Mouse (Mus musculus) lung, embryonic 14.5 days (tissue): Measurements from ENCODE around the gene F2rl2. TPM values are rescaled to one million over a fixed set of nuclear protein-coding genes. Genes with fewer than 3 reads are reported as not detected.

Experiments used
- ATAC-seq: fragments of 200-750 bp; cut with Nextera tagmentation; 2 replicates; pipeline ENCODE4 v1.8.0; 2017; ENCODE audit warnings: mild to moderate bottlenecking, moderate TSS enrichment, moderate library complexity; ENCODE audit not compliant: insufficient read depth
- DNase-seq: peaks from one replicate; pipeline ENCODE4 v3.0.0-alpha.2; 2015
- H3K27ac ChIP-seq: fragments of 300-500 bp; sonication (generic); 2 replicates; pipeline ENCODE4 v1.5.1; 2014; ENCODE audit warnings: low read depth, mild to moderate bottlenecking, moderate library complexity
- H3K27me3 ChIP-seq: fragments of 300-500 bp; sonication (generic); 2 replicates; pipeline ENCODE4 v1.6.1; 2014; ENCODE audit warnings: low read length, control low read depth; ENCODE audit not compliant: insufficient read depth
- H3K36me3 ChIP-seq: fragments of 300-500 bp; sonication (generic); 2 replicates; pipeline ENCODE4 v1.6.1; 2014; ENCODE audit warnings: control low read depth; ENCODE audit not compliant: insufficient read depth
- H3K4me1 ChIP-seq: fragments of 300-500 bp; sonication (generic); 2 replicates; pipeline ENCODE4 v1.6.1; 2014; ENCODE audit warnings: antibody characterized with exemption, control low read depth; ENCODE audit not compliant: insufficient read depth
- H3K4me2 ChIP-seq: fragments of 300-500 bp; sonication (generic); 2 replicates; pipeline ENCODE4 v1.6.1; 2014; ENCODE audit warnings: mild to moderate bottlenecking
- H3K4me3 ChIP-seq: fragments of 300-500 bp; sonication (generic); 2 replicates; pipeline ENCODE4 v1.5.1; 2014; ENCODE audit warnings: low read depth, low read length
- H3K9ac ChIP-seq: fragments of 300-500 bp; sonication (generic); 2 replicates; pipeline ENCODE4 v1.6.1; 2014
- H3K9me3 ChIP-seq: fragments of 300-500 bp; sonication (generic); 2 replicates; pipeline ENCODE4 v1.6.1; 2016; ENCODE audit warnings: low read depth, low read length, control low read depth
- CTCF ChIP-seq: IDR thresholded peaks from 2 replicates; pipeline ENCODE4 v1.5.1; 2016; ENCODE audit warnings: antibody characterized with exemption, low read depth
- WGBS: fragments of 180-500 bp; shearing (Covaris S2); extraction: QIAGEN DNeasy Blood & Tissue Kit; methylation state at CpG from one replicate; pipeline ENCODE4 v1.1.7; 2014; 5-methylcytosine and 5-hydroxymethylcytosine counted together
- polyA plus RNA-seq: library from polyadenylated mRNA; unstranded; fragments of >200 nt; fragmentation: Nextera tagmentation; extraction: Ambion mirVana; gene quantifications from 2 replicates; pipeline ENCODE4 v1.2.1, GENCODE M21; 2014

F2rl2 gene
- polyA plus RNA-seq, 1 experiment from 2014 or later: 1.3 TPM

- ATAC-seq: no peak
- H3K36me3 ChIP-seq: no peaks in the 10 kb centered on the region
- no peaks in the 10 kb centered on the region for H3K9me3 ChIP-seq
- H3K4me1 ChIP-seq: no peaks in the 10 kb centered on the region
- WGBS: 63% methylated on average over 5 of the region's 5 CpGs
- peak; percentile 26 for DNase-seq
- no peak for TF ChIP-seq CTCF
- no peak overlapping the region for H3K4me2 ChIP-seq
- H3K27ac ChIP-seq: no peak overlapping the region
- H3K27me3 ChIP-seq: no peaks in the 10 kb centered on the region
- no peak overlapping the region for H3K9ac ChIP-seq
- H3K4me3 ChIP-seq: no peak overlapping the region
These were observed 6.7 kb downstream of the F2rl2 start for GRCm38 (mm10) chr13:95703376-95703775.

GRCm38 (mm10) chr13:95705589-95705988, 8.9 kb downstream of the F2rl2 start:
- no peak overlapping the region for H3K4me2 ChIP-seq
- no peaks in the 10 kb centered on the region for H3K36me3 ChIP-seq
- no peak for TF ChIP-seq CTCF
- ATAC-seq (peak; percentile 58; the same call in 1 of the 2 replicates), DNase-seq (peak; percentile 35)
- no peak overlapping the region for H3K4me3 ChIP-seq
- no peaks in the 10 kb centered on the region for H3K27me3 ChIP-seq
- H3K9ac ChIP-seq: no peak overlapping the region
- 72% methylated on average over 6 of the region's 6 CpGs for WGBS
- H3K4me1 ChIP-seq: no peaks in the 10 kb centered on the region
- H3K9me3 ChIP-seq: no peaks in the 10 kb centered on the region
- no peak overlapping the region for H3K27ac ChIP-seq

- Histone ChIP-seq H3K36me3 (no peaks in the 10 kb centered on the region), H3K9me3 (no peaks in the 10 kb centered on the region), H3K27ac (no peak overlapping the region), H3K27me3 (no peaks in the 10 kb centered on the region), H3K4me3 (no peak overlapping the region), H3K4me1 (no peaks in the 10 kb centered on the region), H3K9ac (no peak overlapping the region), H3K4me2 (no peak overlapping the region)
- TF ChIP-seq CTCF: no peak
- ATAC-seq: no peak
- DNase-seq: no peak
These were observed 15.4 kb downstream of the F2rl2 start for GRCm38 (mm10) chr13:95712054-95712453.

- WGBS: 85% methylated on average over 9 of the region's 9 CpGs
- ATAC-seq: no peak
- no peaks in the 10 kb centered on the region for H3K36me3 ChIP-seq
These were observed 16.1 kb downstream of the F2rl2 start for GRCm38 (mm10) chr13:95712570-95713268.

GRCm38 (mm10) chr13:95714271-95714975, 17.8 kb downstream of the F2rl2 start:
- TF ChIP-seq CTCF: no peak
- no peak overlapping the region for H3K27ac ChIP-seq
- H3K9me3 ChIP-seq: no peaks in the 10 kb centered on the region
- DNase-seq: peak; percentile 34
- H3K36me3 ChIP-seq: no peaks in the 10 kb centered on the region
- no peak overlapping the region for H3K4me3 ChIP-seq
- no peaks in the 10 kb centered on the region for H3K27me3 ChIP-seq
- H3K4me1 ChIP-seq: no peaks in the 10 kb centered on the region
- H3K4me2 ChIP-seq: no peak overlapping the region
- no peak overlapping the region for H3K9ac ChIP-seq
- ATAC-seq: no peak
- WGBS: 42% methylated on average over 3 of the region's 3 CpGs

More at GRCm38 (mm10) chr13:95712570-95713268, 16.1 kb downstream of the F2rl2 start:
- Histone ChIP-seq H3K27ac (no peak overlapping the region), H3K4me3 (no peak overlapping the region), H3K27me3 (no peaks in the 10 kb centered on the region), H3K9ac (no peak overlapping the region), H3K9me3 (no peaks in the 10 kb centered on the region), H3K4me1 (no peaks in the 10 kb centered on the region), H3K4me2 (no peak overlapping the region)
- no peak for DNase-seq
- TF ChIP-seq CTCF: no peak

- Histone ChIP-seq H3K4me1 (no peaks in the 10 kb centered on the region), H3K9me3 (no peaks in the 10 kb centered on the region), H3K36me3 (no peaks in the 10 kb centered on the region), H3K27me3 (no peaks in the 10 kb centered on the region), H3K9ac (no peak overlapping the region), H3K4me3 (no peak overlapping the region), H3K27ac (no peak overlapping the region), H3K4me2 (no peak overlapping the region)
- no peak for DNase-seq
- 57% methylated on average over 4 of the region's 4 CpGs for WGBS
- no peak for TF ChIP-seq CTCF
- no peak for ATAC-seq
These were observed 18.7 kb downstream of the F2rl2 start for GRCm38 (mm10) chr13:95715356-95715755.

GRCm38 (mm10) chr13:95719320-95720232, 22.9 kb downstream of the F2rl2 start:
- Histone ChIP-seq H3K9me3 (no peaks in the 10 kb centered on the region), H3K4me2 (peak overlapping the region; percentile 49), H3K4me3 (0 out of 2 replicates have a peak overlapping the region, but pooled peaks have one; percentile 14), H3K36me3 (no peaks in the 10 kb centered on the region), H3K27ac (no peak overlapping the region), H3K27me3 (no peaks in the 10 kb centered on the region), H3K4me1 (no peaks in the 10 kb centered on the region), H3K9ac (no peak overlapping the region)
- 47% methylated on average over 14 of the region's 14 CpGs for WGBS
- peak; percentile 92 for DNase-seq
- peak; percentile 91 for ATAC-seq
- peak; percentile 91 for TF ChIP-seq CTCF
